Mouse (Mus musculus): ENCODE measurements around the gene Acin1. TPM values are rescaled to one million over a fixed set of nuclear protein-coding genes. Genes with fewer than 3 reads are reported as not detected.

The Acin1 gene
- polyA plus RNA-seq, 1 experiment from 2014 or later, result 110 TPM

DNA sequence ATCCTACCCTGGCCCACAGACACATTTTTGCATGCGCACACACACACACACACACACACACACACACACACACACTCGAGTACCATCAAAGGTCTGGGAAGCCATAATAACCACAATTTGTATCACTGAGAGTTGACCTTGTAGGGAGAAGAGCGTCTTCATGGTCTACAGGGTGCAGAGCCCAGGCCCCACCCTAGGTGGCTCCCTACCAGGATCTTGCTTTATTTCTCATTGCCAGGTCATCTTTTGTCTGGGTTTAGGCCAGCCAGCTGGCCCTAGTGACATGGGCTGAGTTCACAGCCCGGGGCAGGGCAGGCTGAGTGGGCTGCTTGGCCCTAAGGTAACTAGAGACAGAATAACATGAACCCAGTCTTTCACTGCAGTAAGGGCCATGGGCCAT lies 52.5 kb downstream of the Acin1 start:
- no peaks in the 10 kb centered on the region for H3K27me3 ChIP-seq (ENCODE audit: insufficient read depth, poor library complexity, severe bottlenecking)
- H3K9me3 ChIP-seq, result no peaks in the 10 kb centered on the region
- no peak for DNase-seq (ENCODE audit: low spot score)
- H3K36me3 ChIP-seq, result peaks cover 83% of the 10 kb centered on the region
- H3K4me1 ChIP-seq, result peaks cover 8% of the 10 kb centered on the region; the same call in 1 of the 2 replicates
- WGBS, result 84% methylated on average over 4 of the region's 4 CpGs
- no peak overlapping the region for H3K4me3 ChIP-seq
- H3K27ac ChIP-seq, result no peak overlapping the region

DNA sequence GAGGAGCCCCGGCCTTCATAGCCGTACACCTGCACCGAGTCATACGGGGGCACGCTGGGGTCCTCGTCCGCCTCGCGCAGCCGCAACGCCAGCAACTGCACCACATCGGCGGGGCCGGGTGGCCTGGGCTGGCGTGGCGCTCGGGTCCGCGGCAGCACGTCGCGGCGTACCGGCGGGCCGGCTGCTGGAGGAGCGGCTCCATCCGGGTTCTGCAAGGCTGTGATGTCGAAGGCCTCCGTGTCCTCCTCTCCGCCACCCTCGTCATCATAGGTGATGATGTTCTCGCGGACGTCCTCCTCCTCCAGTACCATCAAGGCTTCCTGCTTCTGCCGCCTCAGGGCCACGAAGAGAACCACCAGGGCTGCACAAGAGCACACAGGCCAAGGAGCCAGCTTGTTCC lies 54.5 kb downstream of the Acin1 start:
- H3K27me3 ChIP-seq (ENCODE audit: insufficient read depth, poor library complexity, severe bottlenecking), result no peaks in the 10 kb centered on the region
- H3K9me3 ChIP-seq, result no peaks in the 10 kb centered on the region
- H3K36me3 ChIP-seq, result peaks cover 66% of the 10 kb centered on the region
- H3K4me1 ChIP-seq, result no peaks in the 10 kb centered on the region
- 87% methylated on average over 37 of the region's 37 CpGs for WGBS
- DNase-seq (ENCODE audit: low spot score), result no peak
- no peak overlapping the region for H3K27ac ChIP-seq
- H3K4me3 ChIP-seq, result no peak overlapping the region

DNA sequence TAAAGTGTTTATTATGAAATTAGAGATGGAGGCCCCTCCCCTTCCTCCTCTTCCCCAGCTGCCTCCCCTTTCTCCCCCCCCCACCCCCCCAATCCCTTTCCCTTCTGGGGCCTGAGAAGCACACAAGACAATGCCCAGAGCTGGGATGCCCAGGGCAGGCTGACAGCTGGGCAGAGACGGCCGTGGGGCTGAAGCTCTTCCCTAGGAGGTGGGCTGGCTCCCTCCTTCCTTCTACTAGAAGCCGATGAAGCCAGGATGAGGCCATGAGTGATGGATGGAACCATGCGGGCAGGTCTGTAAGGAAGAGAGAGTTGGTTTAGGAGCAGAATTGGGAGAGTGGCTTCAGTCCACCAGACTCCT lies 55.5 kb downstream of the Acin1 start:
- no peaks in the 10 kb centered on the region for H3K9me3 ChIP-seq
- peaks cover under 1% of the 10 kb centered on the region; the same call in 1 of the 2 replicates for H3K27me3 ChIP-seq (ENCODE audit: insufficient read depth, poor library complexity, severe bottlenecking)
- H3K4me3 ChIP-seq, result no peak overlapping the region
- H3K4me1 ChIP-seq, result no peaks in the 10 kb centered on the region
- H3K36me3 ChIP-seq, result peaks cover 56% of the 10 kb centered on the region
- DNase-seq (ENCODE audit: low spot score), result no peak
- WGBS, result 88% methylated on average over 4 of the region's 4 CpGs
- no peak overlapping the region for H3K27ac ChIP-seq

DNA sequence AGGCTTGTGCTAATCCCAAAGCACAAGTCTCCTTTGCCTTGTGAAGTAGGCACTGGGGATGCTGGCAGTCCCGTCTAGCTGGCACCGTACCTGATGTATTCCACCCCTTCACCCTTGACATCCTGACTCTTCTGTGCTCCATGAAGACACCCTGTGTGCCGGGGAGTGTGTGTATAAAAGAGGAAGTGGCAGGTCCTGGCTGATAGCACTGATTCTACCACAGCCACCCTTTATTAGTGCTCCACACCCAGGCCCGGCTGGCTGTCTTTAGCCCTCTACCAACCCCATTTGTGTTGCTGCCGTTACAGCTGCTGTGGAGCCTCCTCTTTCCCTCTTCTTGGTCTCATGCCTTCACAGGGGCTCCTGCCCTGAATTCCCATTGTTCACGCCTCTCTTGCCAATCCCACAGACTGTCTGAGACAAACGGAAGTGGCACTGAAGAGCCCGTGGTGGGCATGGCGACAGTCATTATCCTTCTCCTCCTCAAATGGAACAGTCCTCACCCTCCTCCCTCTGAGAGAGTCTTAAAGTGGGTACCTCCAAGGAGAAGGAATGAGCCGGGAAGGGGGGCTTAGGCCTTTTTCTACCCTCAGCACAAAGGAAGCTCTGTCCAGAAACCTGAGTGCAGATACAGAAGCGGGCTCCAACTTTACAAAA lies 56.0 kb downstream of the Acin1 start:
- Histone ChIP-seq H3K36me3 (peaks cover 51% of the 10 kb centered on the region), H3K27ac (no peak overlapping the region), H3K9me3 (no peaks in the 10 kb centered on the region), H3K4me3 (no peak overlapping the region), H3K27me3 (ENCODE audit: insufficient read depth, poor library complexity, severe bottlenecking) (peaks cover 5% of the 10 kb centered on the region; the same call in 1 of the 2 replicates), H3K4me1 (no peaks in the 10 kb centered on the region)
- DNase-seq (ENCODE audit: low spot score), result no peak
- WGBS, result 87% methylated on average over 11 of the region's 11 CpGs

DNA sequence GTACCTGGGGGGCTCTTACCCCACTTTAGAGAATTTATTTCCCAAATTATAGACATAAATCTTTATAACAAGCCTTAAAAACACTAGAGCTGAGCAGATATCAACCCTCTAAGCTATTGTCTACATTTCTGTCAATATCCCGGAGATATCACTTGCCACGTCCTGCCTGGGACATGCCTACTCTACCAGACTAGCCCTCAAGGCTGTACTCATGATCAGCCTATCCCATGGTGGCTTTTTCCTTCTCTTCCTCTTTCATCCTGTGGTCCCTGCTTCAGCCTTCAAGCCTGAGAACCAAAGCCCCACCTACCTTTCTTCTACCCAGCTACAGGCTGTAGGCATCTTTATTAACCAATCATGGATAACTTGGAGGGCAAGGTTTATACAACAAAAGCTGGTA lies 56.9 kb downstream of the Acin1 start:
- H3K4me3 ChIP-seq, result no peak overlapping the region
- 81% methylated on average over 2 of the region's 2 CpGs for WGBS
- no peaks in the 10 kb centered on the region for H3K9me3 ChIP-seq
- H3K4me1 ChIP-seq, result 0 out of 2 replicates have a peak, but pooled peaks cover 1% of the 10 kb centered on the region
- H3K27ac ChIP-seq, result no peak overlapping the region
- peaks cover 14% of the 10 kb centered on the region; the same call in 1 of the 2 replicates for H3K27me3 ChIP-seq (ENCODE audit: insufficient read depth, poor library complexity, severe bottlenecking)
- peaks cover 48% of the 10 kb centered on the region for H3K36me3 ChIP-seq
- DNase-seq (ENCODE audit: low spot score), result no peak

DNA sequence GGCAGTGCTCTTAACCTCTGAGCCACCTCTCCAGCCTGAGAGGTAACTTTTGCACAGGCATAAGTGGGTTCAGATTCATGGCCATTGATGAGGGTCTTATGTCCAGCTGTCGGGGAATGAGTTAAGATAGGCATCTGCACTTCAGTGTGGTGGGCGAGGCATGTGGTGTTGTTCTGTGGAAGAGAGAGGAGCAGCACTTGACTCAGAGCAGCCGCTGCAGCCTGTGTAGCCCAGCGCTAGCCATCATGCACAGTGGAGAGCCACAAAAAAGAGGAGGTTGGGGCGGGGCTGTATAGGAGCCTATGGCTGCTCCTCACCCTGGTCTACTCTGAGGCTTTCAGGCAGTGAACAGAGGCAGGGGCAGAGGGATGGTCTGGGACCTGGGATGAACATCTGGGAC lies 58.6 kb downstream of the Acin1 start:
- 63% methylated on average over 5 of the region's 5 CpGs for WGBS
- Histone ChIP-seq H3K9me3 (no peaks in the 10 kb centered on the region), H3K36me3 (peaks cover 32% of the 10 kb centered on the region), H3K4me3 (no peak overlapping the region), H3K27me3 (ENCODE audit: insufficient read depth, poor library complexity, severe bottlenecking) (peaks cover 17% of the 10 kb centered on the region; the same call in 1 of the 2 replicates), H3K4me1 (0 out of 2 replicates have a peak, but pooled peaks cover 5% of the 10 kb centered on the region), H3K27ac (no peak overlapping the region)
- DNase-seq (ENCODE audit: low spot score), result no peak

DNA sequence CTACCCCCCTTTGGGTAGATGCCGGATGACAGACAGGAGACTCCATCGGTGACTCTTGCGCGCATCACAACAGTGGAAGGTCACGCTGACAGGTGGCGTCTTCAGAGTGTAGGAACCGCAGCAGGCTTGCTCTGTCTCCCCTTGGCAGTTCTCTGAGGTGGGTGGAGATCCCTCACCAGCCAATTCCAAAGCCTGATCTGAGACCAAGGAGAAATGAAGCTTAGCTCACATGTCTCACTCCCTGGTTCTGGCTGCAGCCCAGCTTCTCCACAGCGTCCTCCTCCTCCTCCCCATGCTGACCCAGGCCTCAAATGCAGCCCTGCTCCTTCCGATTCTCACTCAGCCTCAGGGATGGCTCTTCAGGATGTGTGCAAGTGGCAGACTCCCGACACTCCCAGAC lies 61.8 kb downstream of the Acin1 start:
- WGBS, result 67% methylated on average over 10 of the region's 10 CpGs
- no peak for DNase-seq (ENCODE audit: low spot score)
- H3K27ac ChIP-seq, result 0 out of 2 replicates have a peak overlapping the region, but pooled peaks have one; percentile 12
- H3K36me3 ChIP-seq, result 0 out of 2 replicates have a peak, but pooled peaks cover under 1% of the 10 kb centered on the region
- no peak overlapping the region for H3K4me3 ChIP-seq
- no peaks in the 10 kb centered on the region for H3K9me3 ChIP-seq
- H3K4me1 ChIP-seq, result 0 out of 2 replicates have a peak, but pooled peaks cover 5% of the 10 kb centered on the region
- H3K27me3 ChIP-seq (ENCODE audit: insufficient read depth, poor library complexity, severe bottlenecking), result peaks cover 17% of the 10 kb centered on the region; the same call in 1 of the 2 replicates

DNA sequence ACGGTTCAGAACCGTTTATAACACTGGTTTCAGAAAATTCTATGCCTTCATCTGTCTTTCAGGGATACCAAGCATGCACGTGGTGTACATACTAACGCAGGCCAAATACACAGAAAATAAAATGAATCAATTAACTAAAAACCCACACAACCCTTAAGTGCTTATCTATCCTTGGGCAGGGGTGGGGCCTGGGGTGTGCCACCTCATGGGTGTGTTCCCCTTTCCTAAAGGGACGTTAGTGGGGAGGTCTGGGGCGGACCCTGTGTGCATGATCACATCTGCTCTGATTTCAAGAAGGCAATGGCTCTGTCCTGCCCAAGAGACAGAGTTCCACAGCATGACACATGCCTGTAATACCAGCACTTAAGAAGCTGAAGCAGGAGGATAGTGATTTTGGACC lies 63.4 kb downstream of the Acin1 start:
- no peak for DNase-seq (ENCODE audit: low spot score)
- Histone ChIP-seq H3K36me3 (no peaks in the 10 kb centered on the region), H3K27ac (no peak overlapping the region), H3K4me1 (0 out of 2 replicates have a peak, but pooled peaks cover 5% of the 10 kb centered on the region), H3K9me3 (no peaks in the 10 kb centered on the region), H3K4me3 (no peak overlapping the region), H3K27me3 (ENCODE audit: insufficient read depth, poor library complexity, severe bottlenecking) (peaks cover 17% of the 10 kb centered on the region; the same call in 1 of the 2 replicates)
- WGBS, result 80% methylated on average over 6 of the region's 6 CpGs

DNA sequence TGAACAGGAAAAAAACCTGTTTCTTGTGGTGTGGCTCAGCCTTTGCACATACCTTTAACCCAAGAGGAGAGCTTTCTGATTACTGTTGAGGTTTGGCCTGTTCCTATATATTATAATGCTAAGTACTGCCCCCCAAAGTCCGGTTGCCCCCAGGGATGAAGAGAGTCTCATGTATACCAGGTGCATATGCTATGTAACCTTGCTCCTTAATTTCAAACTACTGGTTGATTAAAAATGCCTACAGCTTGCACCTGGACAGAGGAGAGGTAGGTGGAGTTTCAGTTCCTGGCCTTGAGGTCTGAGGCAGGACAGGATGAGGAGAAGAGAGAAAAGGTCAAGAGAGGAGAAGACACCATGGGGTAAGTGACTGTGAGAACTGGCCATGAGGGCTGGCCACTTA lies 65.6 kb downstream of the Acin1 start, which contains the start of gene Psmb11:
TSS of gene Psmb11 (plus strand) at position 301 of the 400 bp plus-strand sequence.
- WGBS, result 94% methylated on average over 1 of the region's 1 CpGs
- H3K9me3 ChIP-seq, result no peaks in the 10 kb centered on the region
- H3K27ac ChIP-seq, result no peak within 1 kb of the TSS
- H3K4me1 ChIP-seq, result peaks cover 14% of the 10 kb centered on the region; the same call in 1 of the 2 replicates
- peaks cover 5% of the 10 kb centered on the region for H3K36me3 ChIP-seq
- H3K4me3 ChIP-seq, result no peak within 1 kb of the TSS
- DNase-seq (ENCODE audit: low spot score), result no peak
- peaks cover 16% of the 10 kb centered on the region; the same call in 1 of the 2 replicates for H3K27me3 ChIP-seq (ENCODE audit: insufficient read depth, poor library complexity, severe bottlenecking)

DNA sequence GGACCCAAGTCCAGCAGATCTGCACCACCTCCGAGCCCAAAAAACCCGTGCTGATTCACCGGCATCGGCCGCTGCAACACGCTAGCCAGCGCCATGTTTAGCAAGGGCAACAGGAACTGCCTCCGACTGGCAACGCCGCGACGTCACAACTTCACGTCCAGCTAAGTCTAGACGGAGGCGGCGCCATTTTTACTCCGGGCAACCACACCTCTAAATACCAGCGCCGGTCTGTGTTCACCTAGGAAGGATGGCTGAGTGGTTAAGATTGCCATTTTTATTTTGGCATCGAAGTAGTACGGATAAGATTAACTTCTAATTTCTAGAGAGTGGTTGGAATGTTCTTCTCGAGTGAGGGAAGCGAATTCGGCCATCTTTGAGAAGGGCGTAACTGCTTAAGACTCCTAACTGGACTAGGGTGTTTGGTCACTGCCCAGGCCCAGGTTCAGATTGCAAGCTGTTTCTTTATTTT lies 68.8 kb downstream of the Acin1 start, which contains the start of gene Psmb5:
TSS of gene Psmb5 (minus strand) at position 126 of the 469 bp plus-strand sequence.
- no peaks in the 10 kb centered on the region for H3K27me3 ChIP-seq (ENCODE audit: insufficient read depth, poor library complexity, severe bottlenecking)
- peaks cover 11% of the 10 kb centered on the region; the same call in 1 of the 2 replicates for H3K4me1 ChIP-seq
- WGBS, result under 1% methylated on average over 25 of the region's 25 CpGs
- H3K36me3 ChIP-seq, result peaks cover 33% of the 10 kb centered on the region
- peak within 1 kb of the TSS; percentile 95 for H3K27ac ChIP-seq
- H3K4me3 ChIP-seq, result peak within 1 kb of the TSS; percentile 92
- H3K9me3 ChIP-seq, result no peaks in the 10 kb centered on the region
- DNase-seq (ENCODE audit: low spot score), result peak; percentile 96

DNA sequence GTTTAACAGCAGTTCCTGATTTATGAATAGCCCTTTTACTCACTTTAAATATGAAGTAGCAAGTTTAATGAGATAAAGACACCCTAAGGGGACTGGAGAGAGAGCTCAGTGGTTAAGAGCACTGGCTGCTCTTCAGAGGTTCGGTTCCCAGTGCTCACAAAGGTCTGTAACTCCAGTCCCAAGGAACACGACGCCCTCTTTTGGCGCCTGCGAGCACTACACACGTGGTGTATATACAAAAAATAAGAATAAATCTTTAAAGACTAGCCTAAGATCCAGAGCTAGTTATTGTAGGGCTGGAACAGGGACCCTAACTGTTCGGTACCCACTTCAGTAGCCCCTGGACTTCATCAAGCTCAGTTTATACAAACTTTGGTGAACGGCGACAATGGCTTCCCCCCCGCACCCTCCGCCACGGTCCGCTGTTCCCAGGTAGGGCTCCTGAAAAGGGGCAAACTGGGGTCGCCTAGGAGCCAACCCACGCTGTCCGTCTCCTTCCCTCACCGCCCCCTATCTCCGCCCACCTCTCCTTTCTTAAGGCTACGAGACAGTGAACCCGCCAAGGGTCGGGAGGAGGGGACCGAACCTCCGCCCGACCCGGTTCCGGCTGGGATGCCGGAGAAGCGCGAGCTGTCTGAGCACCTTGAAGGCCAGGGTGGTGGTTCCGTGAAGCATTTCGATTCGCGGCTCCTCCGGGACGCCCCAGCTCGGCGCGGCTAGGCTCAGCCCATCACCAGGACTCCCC lies 69.4 kb downstream of the Acin1 start:
- no peak for DNase-seq (ENCODE audit: low spot score)
- Histone ChIP-seq H3K36me3 (peaks cover 38% of the 10 kb centered on the region), H3K9me3 (no peaks in the 10 kb centered on the region), H3K27me3 (ENCODE audit: insufficient read depth, poor library complexity, severe bottlenecking) (no peaks in the 10 kb centered on the region), H3K4me1 (peaks cover 11% of the 10 kb centered on the region; the same call in 1 of the 2 replicates), H3K27ac (peak overlapping the region; percentile 95), H3K4me3 (peak overlapping the region; percentile 92)
- 2% methylated on average over 38 of the region's 38 CpGs for WGBS

DNA sequence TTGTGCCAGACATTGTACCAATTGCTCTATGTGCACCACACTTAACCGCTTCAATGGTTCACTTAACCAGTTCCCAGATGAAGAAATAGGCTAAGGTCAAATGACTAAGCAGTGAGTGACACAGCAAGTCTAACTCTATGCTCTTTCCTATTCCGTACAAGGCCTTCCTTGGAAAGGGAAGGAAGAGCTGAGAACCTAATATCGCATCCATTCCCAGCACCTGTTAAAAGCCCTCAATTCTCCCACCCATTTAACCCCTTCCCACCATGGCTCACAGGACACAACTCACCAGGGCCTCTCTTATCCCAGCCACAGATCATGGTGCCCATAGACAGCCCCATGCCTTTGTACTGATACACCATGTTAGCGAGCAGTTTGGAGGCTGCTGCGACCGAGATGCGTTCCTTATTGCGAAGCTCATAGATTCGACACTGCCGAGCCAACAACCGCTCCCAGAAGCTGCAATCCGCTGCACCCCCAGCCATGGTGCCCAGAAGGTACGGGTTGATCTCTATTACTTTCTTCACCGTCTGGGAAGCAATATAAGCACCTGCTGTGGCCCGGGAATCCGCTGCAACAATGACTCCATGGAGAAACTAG lies 70.4 kb downstream of the Acin1 start:
- Histone ChIP-seq H3K27me3 (ENCODE audit: insufficient read depth, poor library complexity, severe bottlenecking) (no peaks in the 10 kb centered on the region), H3K36me3 (peaks cover 44% of the 10 kb centered on the region), H3K4me3 (no peak overlapping the region), H3K4me1 (peaks cover 11% of the 10 kb centered on the region; the same call in 1 of the 2 replicates), H3K27ac (no peak overlapping the region), H3K9me3 (no peaks in the 10 kb centered on the region)
- DNase-seq (ENCODE audit: low spot score), result no peak
- WGBS, result 91% methylated on average over 16 of the region's 16 CpGs
